Mouse (Mus musculus) ES-E14 (cell line): ENCODE data around the gene Peli3.

Experiments used
- HCFC1 ChIP-seq: IDR thresholded peaks from 2 replicates; pipeline ENCODE4 v1.6.1; 2012; ENCODE audit warnings: low read length, inconsistent platforms, borderline replicate concordance; ENCODE audit not compliant: insufficient read depth
- ZC3H11A ChIP-seq: IDR thresholded peaks from 2 replicates; pipeline ENCODE4 v1.6.1; 2012; ENCODE audit warnings: low read depth, mild to moderate bottlenecking, inconsistent platforms, low read length, borderline replicate concordance

DNA sequence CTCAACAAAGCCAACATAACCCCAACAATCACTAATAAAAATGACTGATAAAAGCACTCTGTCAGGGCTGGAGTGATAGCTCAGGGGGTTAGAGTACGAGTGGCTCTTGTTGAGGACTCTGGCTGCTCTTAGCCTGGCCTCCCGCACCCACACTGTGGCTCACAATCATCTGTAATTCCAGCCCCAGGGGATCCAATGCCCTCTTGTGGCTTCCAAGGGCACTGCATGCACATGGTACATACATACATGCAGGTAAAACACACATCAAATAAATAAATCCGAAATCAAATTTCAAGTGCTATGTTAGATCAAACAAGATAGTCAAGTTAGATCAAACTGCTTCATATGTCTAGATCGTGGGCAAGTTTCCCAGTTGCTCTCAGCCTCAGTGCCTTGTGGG is 34.8 kb downstream of the Peli3 start:
- TF ChIP-seq HCFC1: no peak
- TF ChIP-seq ZC3H11A: peak; percentile 59; the same call in 1 of the 2 replicates
